25 mouse cellular contexts compared by ENCODE assay signal in genomic region chr17:75475985-75476384, GRCm38 (mm10). TPM values are rescaled to one million over a fixed set of nuclear protein-coding genes. Genes with fewer than 3 reads are reported as not detected.
DNase-seq lines count a peak whose midpoint lies in the region; ATAC-seq and TF ChIP-seq lines count a peak whose summit lies in the region.
"Had no signal": no experiment of that assay in that cellular context is flagged by ENCODE, and none has a peak within 500 bp of the region (broad histone marks: within the 10 kb centered on the region; RNA-seq: fewer than 3 reads in every experiment).

No protein-coding gene starts in this region.

- H3K36me3 ChIP-seq in liver, embryonic 11.5 days (ENCODE audit: control insufficient read depth, insufficient read depth, low read length): no peaks in the 10 kb centered on the region
- H3K36me3 ChIP-seq in liver, postnatal 0 days (replicated peaks; ENCODE audit: insufficient read depth, low read length): no peaks in the 10 kb centered on the region
- H3K36me3 ChIP-seq in CH12.LX (replicated peaks in 1 of 2; ENCODE audit: control insufficient read depth in 1 of 2, insufficient read depth in 1 of 2, low read length in 1 of 2): peaks cover 3 to 34% of the 10 kb centered on the region in 2 experiments
- H3K36me3 ChIP-seq: embryonic facial prominence, embryonic 12.5 days; embryonic facial prominence, embryonic 15.5 days; G1E; hindbrain, embryonic 10.5 days; hindbrain, embryonic 13.5 days had no signal

- dilution Hi-C loops in CH12.LX (cut with MboI; ENCODE audit: extremely low pct_ligation_motif_present, extremely low pct_unique_long_range_greater_than_20kb, low sequenced_read_pairs): no loop called here

- no peak for TF ChIP-seq RAD21 in CH12.LX (IDR thresholded peaks at IDR 0.05; ENCODE audit: low read depth, low read length)

- no peaks in the 10 kb centered on the region for H3K27me3 ChIP-seq in liver, embryonic 11.5 days (replicated peaks; ENCODE audit: control insufficient read depth, insufficient read depth, low read length)
- H3K27me3 ChIP-seq in liver, postnatal 0 days (ENCODE audit: insufficient read depth, low read length): no peaks in the 10 kb centered on the region
- H3K27me3 ChIP-seq in CH12.LX (replicated peaks): no peaks in the 10 kb centered on the region
- H3K27me3 ChIP-seq: embryonic facial prominence, embryonic 12.5 days; embryonic facial prominence, embryonic 15.5 days; hindbrain, embryonic 13.5 days; Patski had no signal

- H3K79me2 ChIP-seq in CH12.LX (replicated peaks; ENCODE audit: control insufficient read depth, extremely low read depth, insufficient read depth, poor library complexity, severe bottlenecking): peaks cover 69% of the 10 kb centered on the region

- in situ Hi-C loops in CH12.LX (cut with MboI; ENCODE audit: low pct_ligation_motif_present, low pct_unique_long_range_greater_than_20kb, low sequenced_read_pairs): no loop called here

- DNase-seq in liver, embryonic 11.5 days (ENCODE audit: low spot score): no peak
- no peak for DNase-seq in liver, postnatal 0 days
- DNase-seq in CH12.LX (ENCODE audit: extremely low read depth): no peak
- no peak for DNase-seq in urinary bladder, adult 18-20 months (ENCODE audit: low spot score in 2 of 2)
- DNase-seq in cerebellum, adult 11 months: no peak
- DNase-seq: adrenal gland, postnatal 10 days; adrenal gland, postnatal 36 days; cerebellum, adult 2 months; cerebellum, adult 9-11 months; cerebellum, postnatal 25 days; forebrain, postnatal 0 days; gastrocnemius, adult 2 months; gastrocnemius, postnatal 14 days; heart, adult 18-20 months had no signal

- no peak overlapping the region for H3K9ac ChIP-seq in liver, embryonic 11.5 days (ENCODE audit: low read depth, low read length)
- no peak overlapping the region for H3K9ac ChIP-seq in liver, postnatal 0 days (replicated peaks)
- no peak overlapping the region; the same call in 1 of the 2 replicates for H3K9ac ChIP-seq in CH12.LX (ENCODE audit: insufficient read depth, low read depth)
- H3K9ac ChIP-seq: embryonic facial prominence, embryonic 12.5 days; embryonic facial prominence, embryonic 15.5 days; forebrain, postnatal 0 days; hindbrain, embryonic 13.5 days had no signal

- H3K27ac ChIP-seq in liver, embryonic 11.5 days (ENCODE audit: low read depth, low read length): no peak overlapping the region
- H3K27ac ChIP-seq in liver, postnatal 0 days (ENCODE audit: low read depth): no peak overlapping the region
- peak overlapping the region; percentile 58 for H3K27ac ChIP-seq in CH12.LX (ENCODE audit: insufficient read depth, low read depth)
- H3K27ac ChIP-seq: embryonic facial prominence, embryonic 12.5 days; embryonic facial prominence, embryonic 15.5 days; gastrocnemius, adult 2 months; hindbrain, embryonic 10.5 days; hindbrain, embryonic 13.5 days had no signal

- H3K4me3 ChIP-seq in liver, embryonic 11.5 days (ENCODE audit: low read depth, low read length): no peak overlapping the region
- H3K4me3 ChIP-seq in liver, postnatal 0 days (ENCODE audit: low read depth, low read length): no peak overlapping the region
- no peak overlapping the region for H3K4me3 ChIP-seq in CH12.LX (replicated peaks in 1 of 3; ENCODE audit: low read depth in 2 of 3, low read length in 2 of 3, poor library complexity in 1 of 3)
- H3K4me3 ChIP-seq: embryonic facial prominence, embryonic 12.5 days; embryonic facial prominence, embryonic 15.5 days; gastrocnemius, adult 2 months; hindbrain, embryonic 10.5 days; hindbrain, embryonic 13.5 days had no signal

- H3K4me1 ChIP-seq in liver, embryonic 11.5 days (replicated peaks; ENCODE audit: control insufficient read depth, insufficient read depth, low read length): no peaks in the 10 kb centered on the region
- H3K4me1 ChIP-seq in liver, postnatal 0 days (ENCODE audit: insufficient read depth): no peaks in the 10 kb centered on the region
- peaks cover 35 to 91% of the 10 kb centered on the region in 2 experiments for H3K4me1 ChIP-seq in CH12.LX (ENCODE audit: control insufficient read depth in 1 of 2, insufficient read depth in 2 of 2)
- H3K4me1 ChIP-seq: embryonic facial prominence, embryonic 12.5 days; embryonic facial prominence, embryonic 15.5 days; hindbrain, embryonic 10.5 days had no signal

- no peak for TF ChIP-seq EP300 in liver, postnatal 0 days (IDR thresholded peaks at IDR 0.05; ENCODE audit: low read depth)
- TF ChIP-seq EP300 in CH12.LX (IDR thresholded peaks at IDR 0.05; ENCODE audit: low read length): no peak

- WGBS in liver, embryonic 11.5 days: 84% methylated on average over 1 of the region's 1 CpGs
- WGBS in liver, postnatal 0 days (ENCODE audit: insufficient replicate concordance): 71% methylated on average over 1 of the region's 1 CpGs

- no peak for TF ChIP-seq POLR2A in CH12.LX (IDR thresholded peaks at IDR 0.05; ENCODE audit: low read depth, low read length)

- ATAC-seq in liver, embryonic 11.5 days (replicated peaks; ENCODE audit: low FRiP score): peak; percentile 80
- ATAC-seq in liver, postnatal 0 days: no peak
- 0 out of 2 replicates have a peak, but pooled peaks have one; percentile 18 for ATAC-seq in megakaryocyte progenitor cell, adult 5-6 weeks (replicated peaks; ENCODE audit: poor library complexity)
- ATAC-seq: forebrain, embryonic 14.5 days; forebrain, postnatal 0 days; hindbrain, embryonic 16.5 days; Patski had no signal

- no peaks in the 10 kb centered on the region for H3K9me3 ChIP-seq in liver, embryonic 11.5 days (ENCODE audit: control insufficient read depth, low read length)
- H3K9me3 ChIP-seq in liver, postnatal 0 days (ENCODE audit: low read length): no peaks in the 10 kb centered on the region
- no peaks in the 10 kb centered on the region for H3K9me3 ChIP-seq in CH12.LX (replicated peaks; ENCODE audit: low read length)
- H3K9me3 ChIP-seq: embryonic facial prominence, embryonic 12.5 days; embryonic facial prominence, embryonic 15.5 days; hindbrain, embryonic 10.5 days; hindbrain, embryonic 13.5 days had no signal

- H3K4me2 ChIP-seq in liver, embryonic 11.5 days: no peak overlapping the region
- H3K4me2 ChIP-seq in liver, postnatal 0 days (ENCODE audit: low read depth, low read length): no peak overlapping the region
- no peak overlapping the region for H3K4me2 ChIP-seq in CH12.LX (ENCODE audit: insufficient read depth, low read depth, poor library complexity, severe bottlenecking)
- H3K4me2 ChIP-seq: embryonic facial prominence, embryonic 12.5 days; embryonic facial prominence, embryonic 15.5 days; heart, embryonic 11.5 days; hindbrain, embryonic 13.5 days had no signal

- no peak for TF ChIP-seq CTCF in liver, postnatal 0 days (IDR thresholded peaks at IDR 0.05; ENCODE audit: low read depth)
- no peak for TF ChIP-seq CTCF in CH12.LX (conservative IDR thresholded peaks at IDR 0.05 in 1 of 2, IDR thresholded peaks at IDR 0.05 in 1 of 2; ENCODE audit: low read depth in 2 of 2, low read length in 2 of 2)

TF ChIP-seq in CH12.LX, 34 proteins besides CTCF, POLR2A, EP300 and RAD21:
- TF ChIP-seq UBTF (IDR thresholded peaks at IDR 0.05; ENCODE audit: low read depth, low read length): no peak
- TF ChIP-seq RCOR1 (conservative IDR thresholded peaks at IDR 0.05; ENCODE audit: low read depth, low read length): no peak
- no peak for TF ChIP-seq GABPA (IDR thresholded peaks at IDR 0.05; ENCODE audit: insufficient replicate concordance, low read depth, low read length)
- no peak for TF ChIP-seq CHD1 (IDR thresholded peaks at IDR 0.05; ENCODE audit: low read depth, low read length)
- no peak for TF ChIP-seq MAFK (IDR thresholded peaks at IDR 0.05; ENCODE audit: insufficient replicate concordance, low read length)
- no peak for TF ChIP-seq IRF4 (IDR thresholded peaks at IDR 0.05; ENCODE audit: low read depth, low read length)
- TF ChIP-seq ELF1 (IDR thresholded peaks at IDR 0.05; ENCODE audit: low read depth, low read length): no peak
- no peak for TF ChIP-seq SMC3 (IDR thresholded peaks at IDR 0.05; ENCODE audit: low read depth, low read length)
- TF ChIP-seq MXI1 (IDR thresholded peaks at IDR 0.05; ENCODE audit: low read depth, low read length): no peak
- no peak for TF ChIP-seq MEF2A (IDR thresholded peaks at IDR 0.05; ENCODE audit: borderline replicate concordance, low read depth, low read length)
- no peak for TF ChIP-seq USF2 (conservative IDR thresholded peaks at IDR 0.05; ENCODE audit: low read depth, low read length)
- no peak for TF ChIP-seq MYC (IDR thresholded peaks at IDR 0.05; ENCODE audit: low read depth, low read length)
- no peak for TF ChIP-seq MAZ (IDR thresholded peaks at IDR 0.05; ENCODE audit: low read depth, low read length)
- no peak for TF ChIP-seq MAX (IDR thresholded peaks at IDR 0.05; ENCODE audit: low read length)
- no peak for TF ChIP-seq JUND (conservative IDR thresholded peaks at IDR 0.05; ENCODE audit: low read depth, low read length)
- no peak for TF ChIP-seq JUN (IDR thresholded peaks at IDR 0.05; ENCODE audit: insufficient read depth, low read depth, low read length)
TF ChIP-seq in CH12.LX: peak in this region for 0.

RNA-seq across cellular contexts. Expression of gene Rasgrp3, which starts 40.3 kb away (rescaled TPM):
- 9.8 and 14.9 TPM in 2 replicates for polyA plus RNA-seq in liver, embryonic 11.5 days (2014; fragmentation: Nextera tagmentation; extraction: Ambion mirVana)
- polyA plus RNA-seq in liver, postnatal 0 days (2015; fragmentation: Nextera tagmentation; extraction: Ambion mirVana): 3.7 and 4.1 TPM in 2 replicates
- total RNA-seq in CH12.LX (2012; rRNA removed) (79.6 and 115 TPM in 2 replicates), CH12.LX (2014; rRNA removed) (164 and 166 TPM in 2 replicates)
- 161 and 162 TPM in 2 replicates for polyA plus RNA-seq in CH12.LX (2012; ENCODE audit: insufficient read length, low read depth)
- total RNA-seq in megakaryocyte progenitor cell, adult 5-6 weeks (2015): 0.12 and 0.20 TPM in 2 replicates
- under 0.01 and 0.37 TPM in 2 replicates for total RNA-seq in megakaryocyte progenitor cell, adult 5-6 weeks (2017)
- total RNA-seq: common myeloid progenitor, adult 5-6 weeks had no signal
- polyA plus RNA-seq: G1E had no signal

Comparison
In these comparisons a context has a peak if more than half of its experiments do, and no peak if none do; other contexts are left out.
1. RNA of gene Rasgrp3, which starts 40.3 kb away (polyA plus RNA-seq): 161 to 162 TPM in CH12.LX; 9.8 to 14.9 TPM in liver, embryonic 11.5 days and 3.7 to 4.1 TPM in liver, postnatal 0 days; every median in the first group is over 10 times any median in the second.